Mouse (Mus musculus): ENCODE data around the gene Zfp512b. TPM values are rescaled to one million over a fixed set of nuclear protein-coding genes. Genes with fewer than 3 reads are reported as not detected.

Gene Zfp512b
- polyA plus RNA-seq, 1 experiment from 2014 or later: 63.5 TPM

DNA sequence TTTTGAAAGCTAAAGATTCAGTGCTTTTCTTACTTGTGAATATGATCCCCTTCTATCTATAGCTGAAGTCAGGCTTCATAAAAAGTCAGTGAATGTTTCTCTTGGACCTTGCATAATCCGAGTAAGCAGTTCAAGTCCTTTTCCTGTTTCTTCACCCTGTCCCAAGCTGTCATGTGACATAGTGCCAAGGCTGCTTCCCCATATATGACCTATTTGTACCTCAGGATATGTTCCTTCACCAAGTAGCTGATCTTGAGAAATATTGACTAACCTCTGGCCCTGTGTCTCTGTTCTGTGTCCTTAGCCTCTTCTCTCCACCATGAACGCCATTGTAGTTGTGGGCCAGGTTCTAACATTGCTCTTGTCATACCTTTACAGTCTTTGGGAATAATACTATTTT lies 56.2 kb downstream of the Zfp512b start:
- 92% methylated on average over 2 of the region's 2 CpGs for WGBS

DNA sequence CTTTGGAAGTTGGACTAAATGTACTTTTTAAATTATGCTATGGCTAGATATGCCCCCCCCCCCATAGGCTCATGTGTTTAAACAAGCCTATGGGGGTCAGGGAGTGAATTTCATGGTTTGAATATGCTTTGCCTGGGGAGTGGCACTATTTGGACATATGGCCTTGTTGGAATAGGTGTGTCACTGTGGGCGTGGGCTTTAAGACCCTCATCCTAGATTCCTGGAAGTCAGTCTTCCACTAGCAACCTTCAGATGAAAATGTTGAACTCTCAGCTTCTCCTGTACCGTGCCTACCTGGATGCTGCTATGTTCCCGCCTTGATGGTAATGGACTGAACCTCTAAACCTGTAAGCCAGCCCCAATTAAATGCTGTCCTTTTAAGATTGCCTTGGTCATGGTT lies 60.0 kb downstream of the Zfp512b start:
- WGBS: 97% methylated on average over 3 of the region's 3 CpGs
- no peak for ATAC-seq (ENCODE audit: insufficient number of reproducible peaks, insufficient read depth, low FRiP score, low TSS enrichment, low read depth)
- peaks cover 48% of the 10 kb centered on the region for H3K36me3 ChIP-seq

More for the DNA sequence above, 56.2 kb downstream of the Zfp512b start:
- Histone ChIP-seq H3K9ac (replicated peaks) (no peak overlapping the region), H3K4me2 (no peak overlapping the region), H3K27me3 (no peaks in the 10 kb centered on the region), H3K4me3 (replicated peaks) (no peak overlapping the region), H3K27ac (no peak overlapping the region), H3K9me3 (peaks cover 11% of the 10 kb centered on the region; the same call in 1 of the 2 replicates), H3K4me1 (replicated peaks) (no peaks in the 10 kb centered on the region; the same call in 1 of the 2 replicates), H3K36me3 (peaks cover 25% of the 10 kb centered on the region)
- ATAC-seq (ENCODE audit: insufficient number of reproducible peaks, insufficient read depth, low FRiP score, low TSS enrichment, low read depth): no peak

More for the DNA sequence above, 60.0 kb downstream of the Zfp512b start:
- no peak overlapping the region for H3K4me3 ChIP-seq (replicated peaks)
- H3K9me3 ChIP-seq: peaks cover 11% of the 10 kb centered on the region; the same call in 1 of the 2 replicates
- H3K27ac ChIP-seq: no peak overlapping the region
- H3K27me3 ChIP-seq: no peaks in the 10 kb centered on the region
- H3K9ac ChIP-seq (replicated peaks): no peak overlapping the region
- H3K4me1 ChIP-seq (replicated peaks): no peaks in the 10 kb centered on the region; the same call in 1 of the 2 replicates
- H3K4me2 ChIP-seq: no peak overlapping the region

Small RNA genes within 50 kb of the gene (microRNA-seq; reads per million reads assigned to microRNA genes)
- gene Mir7006: not detected

Other genes starting within 250 kb of the Zfp512b start
- 54.9 and 59.4 TPM in 2 replicates for gene Zgpat, start 227.9 kb downstream of the Zfp512b start, polyA plus RNA-seq (2016; fragmentation: Nextera tagmentation; extraction: Ambion mirVana)
- 77.1 and 79.5 TPM in 2 replicates for gene Arfrp1, start 227.4 kb downstream of the Zfp512b start, polyA plus RNA-seq (2016; fragmentation: Nextera tagmentation; extraction: Ambion mirVana)
- 29.9 and 35.2 TPM in 2 replicates for gene Lime1, start 212.7 kb downstream of the Zfp512b start, polyA plus RNA-seq (2016; fragmentation: Nextera tagmentation; extraction: Ambion mirVana)
- gene Zbtb46, start 133.4 kb downstream of the Zfp512b start, polyA plus RNA-seq (2016; fragmentation: Nextera tagmentation; extraction: Ambion mirVana): 8.3 and 9.1 TPM in 2 replicates
- gene Abhd16b, start 99.6 kb downstream of the Zfp512b start, polyA plus RNA-seq (2016; fragmentation: Nextera tagmentation; extraction: Ambion mirVana): not detected in 2 replicates
- gene Tpd52l2, start 95.7 kb downstream of the Zfp512b start, polyA plus RNA-seq (2016; fragmentation: Nextera tagmentation; extraction: Ambion mirVana): 151 and 165 TPM in 2 replicates
- 90.6 and 91.0 TPM in 2 replicates for gene Dnajc5, start 72.3 kb downstream of the Zfp512b start, polyA plus RNA-seq (2016; fragmentation: Nextera tagmentation; extraction: Ambion mirVana)
- gene Uckl1, start 7.9 kb downstream of the Zfp512b start, polyA plus RNA-seq (2016; fragmentation: Nextera tagmentation; extraction: Ambion mirVana): 37.9 and 47.6 TPM in 2 replicates
- gene Prpf6, start 935 bp downstream of the Zfp512b start, polyA plus RNA-seq (2016; fragmentation: Nextera tagmentation; extraction: Ambion mirVana): 78.0 and 79.3 TPM in 2 replicates
- gene Samd10, start 6.4 kb upstream of the Zfp512b start, polyA plus RNA-seq (2016; fragmentation: Nextera tagmentation; extraction: Ambion mirVana): 11.6 and 13.0 TPM in 2 replicates
- gene Gm29797, start 64.2 kb upstream of the Zfp512b start, polyA plus RNA-seq (2016; fragmentation: Nextera tagmentation; extraction: Ambion mirVana): 0.29 and 0.58 TPM in 2 replicates
- gene Sox18, start 78.8 kb upstream of the Zfp512b start, polyA plus RNA-seq (2016; fragmentation: Nextera tagmentation; extraction: Ambion mirVana): 22.4 and 23.4 TPM in 2 replicates
- 31.6 and 33.3 TPM in 2 replicates for gene Tcea2, start 87.5 kb upstream of the Zfp512b start, polyA plus RNA-seq (2016; fragmentation: Nextera tagmentation; extraction: Ambion mirVana)
- gene Rgs19, start 101.2 kb upstream of the Zfp512b start, polyA plus RNA-seq (2016; fragmentation: Nextera tagmentation; extraction: Ambion mirVana): 71.0 and 88.8 TPM in 2 replicates
- gene Lkaaear1, start 105.6 kb upstream of the Zfp512b start, polyA plus RNA-seq (2016; fragmentation: Nextera tagmentation; extraction: Ambion mirVana): not detected in 2 replicates
- 0.90 and 1.2 TPM in 2 replicates for gene Oprl1, start 122.2 kb upstream of the Zfp512b start, polyA plus RNA-seq (2016; fragmentation: Nextera tagmentation; extraction: Ambion mirVana)
- gene Myt1, start 170.5 kb upstream of the Zfp512b start, polyA plus RNA-seq (2016; fragmentation: Nextera tagmentation; extraction: Ambion mirVana): 0.15 and 0.53 TPM in 2 replicates
- 41.2 and 44.3 TPM in 2 replicates for gene Pcmtd2, start 245.1 kb upstream of the Zfp512b start, polyA plus RNA-seq (2016; fragmentation: Nextera tagmentation; extraction: Ambion mirVana)